Mouse (Mus musculus) mesoderm, embryonic 11.5 days (tissue): ENCODE data around the gene S100pbp.

Experiments
- DNase-seq: peaks from one replicate; pipeline ENCODE4 v3.0.0-alpha.2; 2012; ENCODE audit warnings: low read depth, low spot score

The S100pbp gene

GRCm38 (mm10) chr4:129221097-129222010 lies 31.8 kb upstream of the S100pbp start:
- DNase-seq = no peak

DNA sequence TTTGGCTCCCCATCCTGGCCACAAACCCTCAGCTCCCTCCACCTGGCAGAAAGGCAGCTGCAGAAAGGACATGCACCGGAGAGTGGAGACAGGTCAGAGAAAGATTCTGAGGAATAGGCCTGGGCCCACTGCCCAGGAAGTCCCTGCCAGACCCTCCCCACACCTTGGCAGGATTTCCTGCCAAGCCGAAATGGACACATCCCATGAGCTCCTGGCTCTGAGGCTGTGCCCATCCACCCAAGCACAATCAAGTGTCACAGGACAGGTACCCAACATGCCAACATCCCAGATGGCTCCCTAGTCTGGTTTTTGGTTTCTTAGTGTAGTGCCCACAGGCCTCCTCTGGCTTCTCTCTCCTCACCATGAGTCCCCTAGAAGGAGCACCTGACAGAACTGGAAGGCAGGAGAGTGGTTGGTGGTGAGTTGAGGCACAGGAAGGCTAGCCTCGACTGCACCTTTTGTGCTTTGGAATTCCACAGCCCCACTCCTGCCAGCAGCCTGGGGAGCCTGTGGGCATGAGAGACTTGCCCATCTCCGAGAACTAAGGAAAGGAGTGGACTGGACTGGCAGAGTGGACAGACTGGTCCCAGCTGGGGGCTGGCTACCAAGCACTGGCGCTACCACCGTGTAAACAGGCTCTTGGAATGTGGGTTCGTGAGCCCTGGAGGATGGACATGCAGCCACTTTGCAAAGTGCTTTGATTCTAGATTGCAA lies 31.0 kb upstream of the S100pbp start:
- DNase-seq = no peak

GRCm38 (mm10) chr4:129219198-129219597 lies 29.7 kb upstream of the S100pbp start:
- no peak for DNase-seq

DNA sequence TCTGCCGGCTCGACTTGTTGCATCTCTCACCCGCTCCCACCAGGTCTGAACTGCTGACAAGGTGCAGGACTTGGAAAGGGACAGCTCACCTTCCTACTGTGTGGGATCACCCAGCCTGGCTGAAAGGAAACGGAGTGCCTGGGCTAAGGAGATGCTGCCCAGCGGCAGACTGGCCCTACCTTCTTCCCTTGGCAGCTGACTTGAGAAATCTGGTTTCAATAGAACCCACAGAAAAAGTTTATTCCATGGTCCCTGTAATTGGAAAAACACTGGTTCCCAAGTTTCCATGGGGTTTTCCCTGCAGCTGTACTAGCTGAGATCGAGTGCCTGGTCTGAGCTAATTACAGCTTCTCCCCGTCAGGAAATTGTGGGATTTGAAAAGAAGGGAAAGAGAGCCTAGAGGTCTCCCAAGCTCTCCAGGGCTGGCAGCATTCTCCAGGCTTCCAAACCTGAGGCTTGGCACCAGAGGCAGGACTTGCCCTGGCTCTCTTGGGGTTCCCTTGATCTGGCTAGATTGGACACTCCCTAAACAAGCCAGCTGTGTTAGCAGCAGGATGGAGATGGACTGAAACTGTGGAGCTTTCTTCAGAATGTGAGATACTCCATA lies 29.1 kb upstream of the S100pbp start:
- no peak for DNase-seq

DNA sequence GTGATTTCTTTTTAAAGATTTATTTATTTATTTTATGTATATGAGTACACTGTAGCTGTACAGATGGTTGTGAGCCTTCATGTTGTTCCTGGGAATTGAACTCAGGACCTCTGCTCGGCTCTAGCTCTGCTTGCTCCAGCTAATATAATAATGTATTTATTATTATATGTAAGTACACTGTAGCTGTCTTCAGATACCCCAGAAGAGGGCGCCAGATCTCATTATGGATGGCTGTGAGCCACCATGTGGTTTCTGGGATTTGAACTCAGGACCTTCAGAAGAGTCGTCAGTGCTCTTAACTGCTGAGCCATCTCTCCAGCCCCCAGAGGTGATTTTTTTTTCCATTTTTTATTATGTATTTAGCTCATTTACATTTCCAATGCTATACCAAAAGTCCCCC lies 23.0 kb upstream of the S100pbp start:
- peak; percentile 25 for DNase-seq

DNA sequence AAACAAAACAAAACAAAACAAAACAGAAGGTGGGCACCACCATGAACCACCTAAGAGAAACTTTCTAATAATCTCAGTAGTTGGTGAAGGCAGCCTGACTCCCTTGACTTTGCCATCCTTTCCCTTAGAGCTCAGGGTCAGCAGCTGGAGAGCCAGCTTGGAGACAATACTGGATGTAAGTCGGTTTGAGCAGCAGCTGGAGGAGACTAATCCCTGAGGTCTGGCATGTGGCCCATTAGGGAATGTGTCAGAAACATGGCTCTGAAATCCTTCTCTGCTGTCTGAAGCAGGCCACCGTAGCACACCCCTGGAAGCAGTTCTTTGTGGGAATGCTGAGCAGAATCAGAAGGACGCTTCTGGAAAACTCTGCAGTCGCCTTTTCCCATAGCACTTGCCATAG lies 21.9 kb upstream of the S100pbp start:
- no peak for DNase-seq

DNA sequence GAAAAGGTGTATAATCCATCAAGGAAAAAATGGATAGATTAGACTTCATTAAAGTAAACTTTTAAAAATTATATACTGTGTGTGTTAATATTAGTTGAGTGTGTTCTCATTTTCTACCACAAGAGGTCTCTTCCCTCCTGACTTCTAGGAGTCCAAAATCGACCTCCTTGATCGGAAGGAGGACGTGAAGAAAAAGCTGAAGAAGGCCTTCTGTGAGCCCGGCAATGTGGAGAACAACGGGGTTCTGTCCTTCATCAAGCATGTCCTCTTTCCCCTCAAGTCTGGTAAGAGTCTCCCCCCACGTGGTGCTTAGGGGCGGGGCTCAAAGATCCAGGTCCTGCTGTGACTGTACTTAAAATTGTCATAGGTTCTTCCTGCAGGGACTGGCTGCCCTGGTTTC lies 20.0 kb upstream of the S100pbp start:
- peak; percentile 49 for DNase-seq

- no peak for DNase-seq
These were observed 17.3 kb upstream of the S100pbp start for GRCm38 (mm10) chr4:129206792-129207191.

GRCm38 (mm10) chr4:129204655-129205054 lies 15.1 kb upstream of the S100pbp start:
- no peak for DNase-seq

DNA sequence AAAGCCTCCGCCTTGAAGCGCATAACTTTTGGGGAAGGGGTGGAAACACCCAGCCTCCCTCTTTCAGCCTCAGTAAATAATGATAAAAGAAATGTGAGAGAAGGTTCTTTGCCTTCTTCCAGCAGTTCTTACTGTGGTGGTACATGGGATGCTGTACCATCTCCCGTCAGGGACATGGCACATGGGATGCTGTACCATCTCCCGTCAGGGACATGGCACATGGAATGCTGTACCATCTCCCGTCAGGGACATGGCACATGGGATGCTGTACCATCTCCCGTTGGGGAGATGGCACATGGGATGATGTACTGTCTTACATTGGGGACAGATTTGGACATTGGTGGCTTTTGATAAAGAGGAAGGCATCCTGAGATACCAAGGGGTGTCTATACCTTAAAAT lies 8.0 kb upstream of the S100pbp start:
- DNase-seq = no peak

DNA sequence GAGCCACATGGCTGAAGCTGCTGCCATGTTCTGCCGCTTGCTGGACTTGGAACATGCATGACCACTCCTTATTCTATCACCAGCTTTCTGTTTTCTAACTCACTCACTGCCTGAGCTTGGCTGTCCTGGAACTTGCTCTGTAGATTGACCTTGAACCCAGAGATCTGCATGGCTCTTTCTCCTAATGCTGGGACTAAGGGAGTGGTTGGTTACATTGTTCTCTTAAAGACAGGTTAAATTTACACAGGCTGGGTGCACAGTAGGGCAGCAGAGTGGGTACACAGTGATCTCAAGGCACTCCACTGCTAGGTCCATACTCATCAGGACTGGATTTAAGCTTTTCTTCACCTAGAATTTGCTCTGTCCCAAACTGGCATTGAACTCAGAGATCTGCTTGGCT lies 4.8 kb upstream of the S100pbp start:
- no peak for DNase-seq

GRCm38 (mm10) chr4:129191691-129192090 lies 2.2 kb upstream of the S100pbp start:
- DNase-seq = no peak

GRCm38 (mm10) chr4:129190538-129190937 lies 1.0 kb upstream of the S100pbp start:
- DNase-seq = no peak

GRCm38 (mm10) chr4:129188803-129189541 lies 555 bp downstream of the S100pbp start:
- peak; percentile 50 for DNase-seq

DNA sequence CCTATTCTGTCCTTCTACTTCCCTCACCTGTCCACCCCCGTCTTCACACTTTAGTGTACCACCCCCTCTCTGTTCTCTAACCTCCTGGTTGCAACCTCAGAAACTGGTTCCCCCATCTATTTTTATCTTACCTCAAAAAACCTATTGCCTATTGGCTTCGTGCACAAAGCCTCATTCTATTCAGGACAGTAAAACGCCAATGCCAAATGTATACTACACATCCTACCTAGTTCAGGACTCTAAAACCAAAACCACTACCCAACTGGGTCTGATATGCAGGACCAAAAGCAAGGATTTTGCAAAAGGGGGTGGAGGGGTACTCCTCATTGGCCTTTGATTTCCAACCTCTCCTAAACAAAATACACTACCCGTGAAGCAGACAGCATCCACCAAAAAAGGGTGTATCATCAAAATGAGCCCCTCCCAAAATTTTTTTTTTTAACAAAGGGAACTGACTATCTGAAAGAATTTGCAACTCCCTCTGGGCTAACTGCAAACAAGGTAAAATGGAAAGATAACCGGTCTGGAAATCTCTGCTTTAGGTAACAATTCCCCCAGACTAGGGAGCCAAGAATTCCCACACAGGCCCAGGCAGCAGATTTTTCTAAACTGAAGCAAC lies 1.4 kb downstream of the S100pbp start:
- no peak for DNase-seq

DNA sequence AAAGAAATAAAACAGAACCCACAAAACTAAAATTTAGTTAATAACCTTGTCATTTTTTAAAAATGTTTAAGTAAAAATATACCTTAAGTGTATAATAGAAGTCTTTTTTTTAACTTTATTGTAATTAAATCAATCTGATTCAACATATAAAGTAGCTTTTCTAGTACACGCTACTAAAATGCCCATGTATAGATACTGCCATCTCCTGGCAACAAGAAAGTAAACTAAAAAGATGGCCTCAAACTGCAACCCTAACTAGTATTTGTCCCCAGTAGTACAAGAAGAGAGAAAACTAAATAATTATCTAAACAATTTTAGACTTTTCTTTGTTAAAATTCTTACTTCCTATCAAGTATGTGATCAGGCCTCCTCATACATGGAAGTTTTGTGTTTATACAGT lies 10.0 kb downstream of the S100pbp start:
- no peak for DNase-seq

DNA sequence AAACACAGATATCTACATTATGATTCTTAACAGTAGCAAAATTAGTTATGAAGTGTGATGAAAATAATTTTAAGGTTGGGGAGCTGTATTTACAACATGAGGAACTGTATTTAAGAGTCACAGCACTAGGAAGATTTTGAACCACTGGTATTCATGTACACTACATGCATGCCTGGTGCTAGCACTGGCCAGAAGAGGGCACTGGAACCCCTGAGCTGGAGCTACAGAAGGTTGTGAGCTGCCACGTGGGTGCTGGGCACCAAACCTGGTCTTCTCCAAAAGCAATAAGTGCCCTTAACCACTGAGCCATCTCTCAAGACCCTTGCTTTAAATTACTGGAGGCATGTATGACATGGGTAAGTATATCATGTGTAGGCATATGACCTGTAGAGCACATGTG lies 17.0 kb downstream of the S100pbp start:
- no peak for DNase-seq

GRCm38 (mm10) chr4:129161581-129162255 lies 27.8 kb downstream of the S100pbp start:
- no peak for DNase-seq

DNA sequence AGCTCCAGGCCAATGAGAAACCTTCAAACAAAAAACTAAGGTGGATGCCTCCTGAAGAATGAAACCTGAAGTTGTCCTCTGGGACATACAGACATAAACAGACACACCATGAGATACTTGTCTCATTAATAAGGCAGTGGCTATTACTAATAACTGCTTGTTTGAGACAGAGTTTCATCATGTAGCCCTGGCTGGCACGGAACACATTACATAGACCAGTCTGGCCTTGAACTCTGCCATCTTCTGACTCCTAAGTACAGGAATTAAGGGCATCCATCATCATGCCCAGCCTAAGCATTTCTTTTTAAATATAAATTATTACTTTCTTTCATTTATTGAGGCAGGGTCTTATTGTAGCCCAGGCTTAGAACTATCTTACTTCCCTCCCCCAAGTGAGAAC lies 28.5 kb downstream of the S100pbp start:
- DNase-seq = no peak

- no peak for DNase-seq
These were observed 31.0 kb downstream of the S100pbp start for GRCm38 (mm10) chr4:129158549-129158948.

- no peak for DNase-seq
These were observed 32.0 kb downstream of the S100pbp start for GRCm38 (mm10) chr4:129157541-129157940.
